Mouse (Mus musculus) ES-Bruce4 (cell line): ENCODE data around the gene Odf3l1. TPM values are rescaled to one million over a fixed set of nuclear protein-coding genes. Genes with fewer than 3 reads are reported as not detected.
A peak's percentile ranks its signal among the peaks of the same experiment; 100 is the strongest.

Experiments
- H3K27ac ChIP-seq: 2 replicates; pipeline ENCODE4 v1.5.1; 2012; ENCODE audit warnings: low read length, inconsistent platforms; ENCODE audit not compliant: insufficient read depth
- H3K27me3 ChIP-seq: 2 replicates; pipeline ENCODE4 v1.6.1; 2012; ENCODE audit warnings: mild to moderate bottlenecking, low read length, inconsistent platforms; ENCODE audit not compliant: control insufficient read depth, poor library complexity, insufficient read depth, severe bottlenecking
- H3K36me3 ChIP-seq: 2 replicates; pipeline ENCODE4 v1.6.1; 2012; ENCODE audit warnings: inconsistent platforms, mild to moderate bottlenecking, low read length, moderate library complexity; ENCODE audit not compliant: control insufficient read depth, poor library complexity, insufficient read depth, severe bottlenecking
- H3K4me1 ChIP-seq: one replicate; pipeline ENCODE4 v1.8.1; 2011; ENCODE audit warnings: low read length; ENCODE audit not compliant: control insufficient read depth, insufficient read depth
- H3K4me3 ChIP-seq: 2 replicates; pipeline ENCODE4 v1.5.1; 2011; ENCODE audit warnings: low read depth, mild to moderate bottlenecking, low read length
- H3K9ac ChIP-seq: 2 replicates; pipeline ENCODE4 v1.6.1; 2012; ENCODE audit warnings: low read depth, mild to moderate bottlenecking, inconsistent platforms; ENCODE audit not compliant: poor library complexity, severe bottlenecking
- H3K9me3 ChIP-seq: replicated peaks from 2 replicates; pipeline ENCODE4 v1.6.1; 2012; ENCODE audit warnings: mild to moderate bottlenecking, low read length, inconsistent platforms; ENCODE audit not compliant: control insufficient read depth, poor library complexity, insufficient read depth, severe bottlenecking
- CTCF ChIP-seq: IDR thresholded peaks from one replicate; pipeline ENCODE4 v1.8.1; 2011; ENCODE audit warnings: low read depth, low read length
- EP300 ChIP-seq: IDR thresholded peaks from 2 replicates; pipeline ENCODE4 v1.6.1; 2011; ENCODE audit warnings: low read depth, low read length; ENCODE audit not compliant: insufficient read depth
- POLR2A ChIP-seq: IDR thresholded peaks from one replicate; pipeline ENCODE4 v1.8.1; 2011; ENCODE audit warnings: low read length; ENCODE audit not compliant: insufficient read depth
- polyA plus RNA-seq: library from polyadenylated mRNA; stranded (reverse); fragments of >200 nt; gene quantifications from 2 replicates; pipeline ENCODE4 v1.2.4, GENCODE M21; 2011; ENCODE audit warnings: low read depth; ENCODE audit not compliant: missing spikeins, insufficient read depth, insufficient read length

The Odf3l1 gene
- polyA plus RNA-seq, 1 experiment: not detected

- Histone ChIP-seq H3K27ac (no peak overlapping the region), H3K27me3 (no peaks in the 10 kb centered on the region), H3K9me3 (no peaks in the 10 kb centered on the region), H3K36me3 (no peaks in the 10 kb centered on the region), H3K4me3 (no peak overlapping the region), H3K9ac (no peak overlapping the region), H3K4me1 (no peaks in the 10 kb centered on the region)
- no peak for TF ChIP-seq POLR2A
- TF ChIP-seq CTCF: no peak
- no peak for TF ChIP-seq EP300
Observed at GRCm38 (mm10) chr9:56893313-56893712, 28.8 kb upstream of the Odf3l1 start.

- Histone ChIP-seq H3K27me3 (no peaks in the 10 kb centered on the region), H3K9ac (0 out of 2 replicates have a peak overlapping the region, but pooled peaks have one; percentile 22), H3K4me1 (no peaks in the 10 kb centered on the region), H3K36me3 (no peaks in the 10 kb centered on the region), H3K4me3 (no peak overlapping the region), H3K27ac (no peak overlapping the region), H3K9me3 (no peaks in the 10 kb centered on the region)
- no peak for TF ChIP-seq CTCF
- no peak for TF ChIP-seq EP300
- TF ChIP-seq POLR2A: no peak
Observed at GRCm38 (mm10) chr9:56892111-56892510, 27.6 kb upstream of the Odf3l1 start.

GRCm38 (mm10) chr9:56891517-56892011 is 27.1 kb upstream of the Odf3l1 start:
- TF ChIP-seq CTCF (peak; percentile 38), EP300 (no peak), POLR2A (no peak)
- H3K4me3 ChIP-seq: peak overlapping the region; percentile 33
- no peaks in the 10 kb centered on the region for H3K36me3 ChIP-seq
- H3K27ac ChIP-seq: no peak overlapping the region
- peak overlapping the region; percentile 22; the same call in 1 of the 2 replicates for H3K9ac ChIP-seq
- H3K4me1 ChIP-seq: no peaks in the 10 kb centered on the region
- no peaks in the 10 kb centered on the region for H3K9me3 ChIP-seq
- no peaks in the 10 kb centered on the region for H3K27me3 ChIP-seq

- H3K4me3 ChIP-seq: peak overlapping the region; percentile 43
Observed at GRCm38 (mm10) chr9:56890522-56891250, 26.2 kb upstream of the Odf3l1 start.

GRCm38 (mm10) chr9:56889817-56890216 is 25.3 kb upstream of the Odf3l1 start:
- Histone ChIP-seq H3K9ac (peak overlapping the region; percentile 50), H3K4me3 (peak overlapping the region; percentile 43)

More at GRCm38 (mm10) chr9:56890522-56891250, 26.2 kb upstream of the Odf3l1 start:
- no peaks in the 10 kb centered on the region for H3K36me3 ChIP-seq
- H3K9ac ChIP-seq: peak overlapping the region; percentile 50
- no peaks in the 10 kb centered on the region for H3K27me3 ChIP-seq
- H3K9me3 ChIP-seq: no peaks in the 10 kb centered on the region
- H3K27ac ChIP-seq: no peak overlapping the region
- no peaks in the 10 kb centered on the region for H3K4me1 ChIP-seq
- TF ChIP-seq POLR2A (no peak), CTCF (no peak)

DNA sequence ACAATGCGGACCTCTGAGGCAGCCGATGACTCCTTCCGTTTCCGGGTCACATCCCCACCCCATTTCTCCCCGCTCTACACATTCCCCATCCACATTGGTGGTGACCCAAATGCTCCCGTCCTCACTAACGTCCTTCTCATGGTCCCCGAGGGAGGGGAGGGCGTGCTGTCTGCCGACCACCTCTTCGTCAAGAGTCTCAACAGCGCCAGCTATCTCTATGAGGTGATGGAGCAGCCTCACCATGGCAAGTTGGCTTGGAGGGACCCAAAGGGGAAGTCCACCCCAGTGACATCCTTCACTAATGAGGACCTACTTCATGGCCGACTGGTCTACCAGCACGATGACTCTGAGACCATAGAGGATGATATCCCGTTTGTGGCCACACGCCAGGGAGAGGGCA is 23.1 kb upstream of the Odf3l1 start:
- Histone ChIP-seq H3K27ac (no peak overlapping the region), H3K27me3 (no peaks in the 10 kb centered on the region), H3K9ac (no peak overlapping the region), H3K4me3 (no peak overlapping the region), H3K36me3 (no peaks in the 10 kb centered on the region), H3K4me1 (no peaks in the 10 kb centered on the region), H3K9me3 (no peaks in the 10 kb centered on the region)
- no peak for TF ChIP-seq CTCF
- TF ChIP-seq POLR2A: no peak

More at GRCm38 (mm10) chr9:56889817-56890216, 25.3 kb upstream of the Odf3l1 start:
- Histone ChIP-seq H3K4me1 (no peaks in the 10 kb centered on the region), H3K27ac (no peak overlapping the region), H3K9me3 (no peaks in the 10 kb centered on the region), H3K36me3 (no peaks in the 10 kb centered on the region), H3K27me3 (no peaks in the 10 kb centered on the region)
- TF ChIP-seq POLR2A (no peak), EP300 (no peak), CTCF (peak; percentile 86)
